Mouse (Mus musculus): Measurements from ENCODE around the gene Vps26b. TPM values are rescaled to one million over a fixed set of nuclear protein-coding genes. Genes with fewer than 3 reads are reported as not detected.

Gene Vps26b
- polyA plus RNA-seq, 1 experiment from 2014 or later, result 28.1 TPM

GRCm38 (mm10) chr9:26998669-26999460, 31.0 kb downstream of the Vps26b start:
- DNase-seq (ENCODE audit: low spot score) (peak; percentile 43), ATAC-seq (replicated peaks; ENCODE audit: low FRiP score, low read depth) (no peak; the same call in none of the 2 replicates)
- WGBS, result 2% methylated on average over 29 of the region's 29 CpGs
- H3K27ac ChIP-seq, result peak overlapping the region; percentile 80
- peak overlapping the region; percentile 92 for H3K9ac ChIP-seq (ENCODE audit: low read depth, low read length)
- H3K4me3 ChIP-seq (replicated peaks; ENCODE audit: low read depth, low read length), result peak overlapping the region; percentile 71
- no peaks in the 10 kb centered on the region for H3K9me3 ChIP-seq (replicated peaks; ENCODE audit: low read length)
- peaks cover 8% of the 10 kb centered on the region; the same call in 1 of the 2 replicates for H3K36me3 ChIP-seq (ENCODE audit: insufficient read depth, low read length)
- H3K4me2 ChIP-seq (ENCODE audit: low read length), result peak overlapping the region; percentile 90
- no peak for TF ChIP-seq CTCF (IDR thresholded peaks at IDR 0.05; ENCODE audit: low read depth)
- H3K27me3 ChIP-seq (ENCODE audit: insufficient read depth, low read length), result no peaks in the 10 kb centered on the region
- peaks cover 4% of the 10 kb centered on the region; the same call in 1 of the 2 replicates for H3K4me1 ChIP-seq (replicated peaks; ENCODE audit: insufficient read depth, low read length)

GRCm38 (mm10) chr9:26997501-26997900, 32.4 kb downstream of the Vps26b start:
- 0 out of 2 replicates have a peak, but pooled peaks cover 3% of the 10 kb centered on the region for H3K36me3 ChIP-seq (ENCODE audit: insufficient read depth, low read length)
- ATAC-seq (replicated peaks; ENCODE audit: low FRiP score, low read depth), result no peak
- H3K4me3 ChIP-seq (replicated peaks; ENCODE audit: low read depth, low read length), result no peak overlapping the region
- peaks cover 4% of the 10 kb centered on the region; the same call in 1 of the 2 replicates for H3K4me1 ChIP-seq (replicated peaks; ENCODE audit: insufficient read depth, low read length)
- H3K9ac ChIP-seq (ENCODE audit: low read depth, low read length), result no peak overlapping the region
- DNase-seq (ENCODE audit: low spot score), result no peak
- H3K27me3 ChIP-seq (ENCODE audit: insufficient read depth, low read length), result no peaks in the 10 kb centered on the region
- TF ChIP-seq CTCF (IDR thresholded peaks at IDR 0.05; ENCODE audit: low read depth), result no peak
- no peaks in the 10 kb centered on the region for H3K9me3 ChIP-seq (replicated peaks; ENCODE audit: low read length)
- H3K27ac ChIP-seq, result no peak overlapping the region
- no peak overlapping the region for H3K4me2 ChIP-seq (ENCODE audit: low read length)
- 91% methylated on average over 2 of the region's 2 CpGs for WGBS

GRCm38 (mm10) chr9:26997062-26997461, 32.8 kb downstream of the Vps26b start:
- H3K9me3 ChIP-seq (replicated peaks; ENCODE audit: low read length), result no peaks in the 10 kb centered on the region
- H3K27me3 ChIP-seq (ENCODE audit: insufficient read depth, low read length), result no peaks in the 10 kb centered on the region
- TF ChIP-seq CTCF (IDR thresholded peaks at IDR 0.05; ENCODE audit: low read depth), result no peak
- DNase-seq (ENCODE audit: low spot score) (peak; percentile 16), ATAC-seq (replicated peaks; ENCODE audit: low FRiP score, low read depth) (no peak)
- H3K27ac ChIP-seq, result no peak overlapping the region
- H3K36me3 ChIP-seq (ENCODE audit: insufficient read depth, low read length), result 0 out of 2 replicates have a peak, but pooled peaks cover 3% of the 10 kb centered on the region
- no peak overlapping the region for H3K4me3 ChIP-seq (replicated peaks; ENCODE audit: low read depth, low read length)
- peaks cover 4% of the 10 kb centered on the region; the same call in 1 of the 2 replicates for H3K4me1 ChIP-seq (replicated peaks; ENCODE audit: insufficient read depth, low read length)
- no peak overlapping the region for H3K4me2 ChIP-seq (ENCODE audit: low read length)
- WGBS, result 99% methylated on average over 3 of the region's 3 CpGs
- H3K9ac ChIP-seq (ENCODE audit: low read depth, low read length), result no peak overlapping the region

- WGBS, result 33% methylated on average over 3 of the region's 3 CpGs
- DNase-seq (ENCODE audit: low spot score), result peak; percentile 15
- no peak overlapping the region for H3K4me3 ChIP-seq (replicated peaks; ENCODE audit: low read depth, low read length)
- no peak overlapping the region for H3K9ac ChIP-seq (ENCODE audit: low read depth, low read length)
- H3K9me3 ChIP-seq (replicated peaks; ENCODE audit: low read length), result no peaks in the 10 kb centered on the region
- no peak for ATAC-seq (replicated peaks; ENCODE audit: low FRiP score, low read depth)
- no peak overlapping the region for H3K4me2 ChIP-seq (ENCODE audit: low read length)
- H3K4me1 ChIP-seq (replicated peaks; ENCODE audit: insufficient read depth, low read length), result peaks cover 4% of the 10 kb centered on the region; the same call in 1 of the 2 replicates
- H3K27me3 ChIP-seq (ENCODE audit: insufficient read depth, low read length), result no peaks in the 10 kb centered on the region
- H3K36me3 ChIP-seq (ENCODE audit: insufficient read depth, low read length), result peaks cover 17% of the 10 kb centered on the region
- H3K27ac ChIP-seq, result no peak overlapping the region
- TF ChIP-seq CTCF (IDR thresholded peaks at IDR 0.05; ENCODE audit: low read depth), result no peak
These were observed 36.0 kb downstream of the Vps26b start for GRCm38 (mm10) chr9:26993900-26994299.

- H3K4me1 ChIP-seq (replicated peaks; ENCODE audit: insufficient read depth, low read length), result peaks cover 3% of the 10 kb centered on the region; the same call in 1 of the 2 replicates
- H3K27ac ChIP-seq, result no peak overlapping the region
- H3K9me3 ChIP-seq (replicated peaks; ENCODE audit: low read length), result no peaks in the 10 kb centered on the region
- H3K27me3 ChIP-seq (ENCODE audit: insufficient read depth, low read length), result no peaks in the 10 kb centered on the region
- ATAC-seq (replicated peaks; ENCODE audit: low FRiP score, low read depth) (no peak), DNase-seq (ENCODE audit: low spot score) (no peak)
- H3K4me3 ChIP-seq (replicated peaks; ENCODE audit: low read depth, low read length), result no peak overlapping the region
- no peak overlapping the region for H3K9ac ChIP-seq (ENCODE audit: low read depth, low read length)
- TF ChIP-seq CTCF (IDR thresholded peaks at IDR 0.05; ENCODE audit: low read depth), result no peak
- no peak overlapping the region for H3K4me2 ChIP-seq (ENCODE audit: low read length)
- peaks cover 17% of the 10 kb centered on the region for H3K36me3 ChIP-seq (ENCODE audit: insufficient read depth, low read length)
- 86% methylated on average over 10 of the region's 10 CpGs for WGBS
These were observed 36.7 kb downstream of the Vps26b start for GRCm38 (mm10) chr9:26993118-26993517.

- ATAC-seq (replicated peaks; ENCODE audit: low FRiP score, low read depth), result no peak
- 91% methylated on average over 4 of the region's 4 CpGs for WGBS
- Histone ChIP-seq H3K36me3 (ENCODE audit: insufficient read depth, low read length) (peaks cover 27% of the 10 kb centered on the region), H3K27me3 (ENCODE audit: insufficient read depth, low read length) (no peaks in the 10 kb centered on the region), H3K4me2 (ENCODE audit: low read length) (no peak overlapping the region), H3K4me3 (replicated peaks; ENCODE audit: low read depth, low read length) (no peak overlapping the region), H3K4me1 (replicated peaks; ENCODE audit: insufficient read depth, low read length) (no peaks in the 10 kb centered on the region), H3K9ac (ENCODE audit: low read depth, low read length) (no peak overlapping the region), H3K27ac (no peak overlapping the region), H3K9me3 (replicated peaks; ENCODE audit: low read length) (no peaks in the 10 kb centered on the region)
- TF ChIP-seq CTCF (IDR thresholded peaks at IDR 0.05; ENCODE audit: low read depth), result no peak
- no peak for DNase-seq (ENCODE audit: low spot score)
These were observed 39.7 kb downstream of the Vps26b start for GRCm38 (mm10) chr9:26990181-26990580.
